ENCODE assay signal across 8 mouse cellular contexts in the genomic region with DNA sequence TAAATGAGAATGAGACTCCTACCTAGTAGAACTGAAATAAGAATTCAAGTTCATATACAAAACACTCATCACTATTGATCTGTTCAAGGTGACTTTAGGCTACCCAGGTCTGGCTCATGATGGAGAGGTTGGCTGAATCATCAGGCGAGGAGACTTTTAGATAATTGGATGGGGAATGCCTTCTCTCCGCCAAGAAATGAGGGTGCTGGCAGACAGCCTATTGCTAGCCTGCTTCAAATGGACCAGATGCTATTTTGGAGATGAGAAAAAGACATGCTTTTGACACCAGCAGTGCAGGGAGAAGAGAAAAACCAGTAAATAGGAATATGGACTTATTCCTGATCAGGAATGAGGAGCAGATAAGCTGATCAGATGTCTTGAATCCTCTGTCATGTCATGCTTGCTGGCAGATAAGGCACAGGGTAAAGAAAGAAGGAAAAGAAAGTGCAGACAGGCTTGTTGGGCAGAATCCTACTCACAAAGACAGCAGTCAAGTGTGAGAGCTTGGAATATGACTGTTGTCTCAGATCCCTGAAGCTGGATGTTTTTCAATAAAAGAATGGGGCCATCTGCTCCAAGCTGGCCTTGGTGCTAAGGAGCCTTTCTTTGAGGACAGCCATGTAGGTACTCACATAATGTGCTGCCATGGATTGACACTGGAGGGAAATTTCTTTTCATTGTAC. TPM values are rescaled to one million over a fixed set of nuclear protein-coding genes. Genes with fewer than 3 reads are reported as not detected.
DNase-seq lines count a peak whose midpoint lies in the region; ATAC-seq lines count a peak whose summit lies in the region.

No protein-coding gene starts in this region.

- no peaks in the 10 kb centered on the region for H3K27me3 ChIP-seq in forebrain, embryonic 12.5 days
- no peaks in the 10 kb centered on the region for H3K27me3 ChIP-seq in forebrain, embryonic 11.5 days (ENCODE audit: control insufficient read depth, insufficient read depth, low read length)

- no peak overlapping the region for H3K9ac ChIP-seq in forebrain, embryonic 12.5 days
- H3K9ac ChIP-seq in forebrain, embryonic 11.5 days (ENCODE audit: low read length) = no peak overlapping the region

- no peaks in the 10 kb centered on the region for H3K9me3 ChIP-seq in forebrain, embryonic 12.5 days
- no peaks in the 10 kb centered on the region for H3K9me3 ChIP-seq in forebrain, embryonic 11.5 days (ENCODE audit: control insufficient read depth, low read length)

- H3K27ac ChIP-seq in forebrain, embryonic 12.5 days = peak overlapping the region; percentile 63
- no peak overlapping the region for H3K27ac ChIP-seq in forebrain, embryonic 11.5 days (ENCODE audit: low read depth, low read length)

- H3K4me1 ChIP-seq in forebrain, embryonic 12.5 days = peaks cover 47% of the 10 kb centered on the region
- H3K4me1 ChIP-seq in forebrain, embryonic 11.5 days (replicated peaks; ENCODE audit: control insufficient read depth, insufficient read depth, low read length) = peaks cover 9% of the 10 kb centered on the region

- WGBS in forebrain, embryonic 12.5 days = 67% methylated on average over 2 of the region's 2 CpGs
- 86% methylated on average over 2 of the region's 2 CpGs for WGBS in forebrain, embryonic 11.5 days

- no peak overlapping the region for H3K4me3 ChIP-seq in forebrain, embryonic 12.5 days (replicated peaks)
- H3K4me3 ChIP-seq in forebrain, embryonic 11.5 days (ENCODE audit: low read depth, low read length) = no peak overlapping the region

- DNase-seq in forebrain, embryonic 11.5 days (ENCODE audit: low spot score) = no peak
- peak; percentile 97 for DNase-seq in cerebellum, adult 9-10 months
- DNase-seq in heart, postnatal 36 days = peak; percentile 38 to 52
- DNase-seq in lung, postnatal 14 days = peak; percentile 40
- DNase-seq in liver = no peak
- DNase-seq in kidney, postnatal 36 days = no peak

- no peak overlapping the region for H3K4me2 ChIP-seq in forebrain, embryonic 12.5 days
- H3K4me2 ChIP-seq in forebrain, embryonic 11.5 days (ENCODE audit: low read depth, low read length, severe bottlenecking) = no peak overlapping the region

- ATAC-seq in forebrain, embryonic 12.5 days (ENCODE audit: low FRiP score) = no peak
- no peak for ATAC-seq in forebrain, embryonic 11.5 days (replicated peaks; ENCODE audit: low FRiP score)
- no peak for ATAC-seq in megakaryocyte-erythroid progenitor cell, adult 5-6 weeks (replicated peaks; ENCODE audit: low FRiP score, low TSS enrichment, poor library complexity, severe bottlenecking)

- no peaks in the 10 kb centered on the region for H3K36me3 ChIP-seq in forebrain, embryonic 12.5 days (replicated peaks)
- no peaks in the 10 kb centered on the region for H3K36me3 ChIP-seq in forebrain, embryonic 11.5 days (ENCODE audit: control insufficient read depth, insufficient read depth, low read length)

- intact Hi-C loops in heart, postnatal 36 days (cut with DNase I) = no loop called here

RNA-seq across cellular contexts. Expression of a gene that starts 9.9 kb away (rescaled TPM):
- polyA plus RNA-seq in forebrain, embryonic 12.5 days (2016; fragmentation: Nextera tagmentation; extraction: Ambion mirVana) = 6.8 and 8.0 TPM in 2 replicates
- polyA plus RNA-seq in forebrain, embryonic 11.5 days (2014; fragmentation: Nextera tagmentation; extraction: Ambion mirVana) = 1.7 TPM in 2 replicates
- total RNA-seq in heart, postnatal 36 days (2021) = 1 to 10 TPM; 3.4 to 5.7 TPM
- not detected in 2 replicates for total RNA-seq in megakaryocyte-erythroid progenitor cell, adult 5-6 weeks (2014; fragmentation: Nextera tagmentation)
- not detected in 2 replicates for total RNA-seq in megakaryocyte-erythroid progenitor cell, adult 5-6 weeks (2017)

Comparison
In these comparisons a context has a peak if more than half of its experiments do, and no peak if none do; other contexts are left out.
1. DNase-seq: peak in cerebellum, adult 9-10 months (single experiment), heart, postnatal 36 days (2 of 2) and lung, postnatal 14 days (single experiment); none in forebrain, embryonic 11.5 days (single experiment), liver (single experiment) and kidney, postnatal 36 days (0 of 2).
2. RNA of a gene that starts 9.9 kb away (total RNA-seq): 3.4 to 5.7 TPM in heart, postnatal 36 days; not detected in megakaryocyte-erythroid progenitor cell, adult 5-6 weeks; every median in the first group is over 4 times any median in the second.